Mouse (Mus musculus) olfactory bulb, adult 2 months (tissue): ENCODE results near the gene Neto2.

Experiments used
- CTCF ChIP-seq: fragments of 200-500 bp; IDR thresholded peaks from 2 replicates; pipeline ENCODE4 v1.5.1; 2012; ENCODE audit warnings: low read depth, mild to moderate bottlenecking, low read length, moderate library complexity; ENCODE audit not compliant: insufficient read depth
- POLR2A ChIP-seq: fragments of 200-500 bp; IDR thresholded peaks from 2 replicates; pipeline ENCODE4 v1.6.1; 2012; ENCODE audit warnings: mild to moderate bottlenecking, low read depth, low read length, moderate library complexity; ENCODE audit not compliant: insufficient read depth

GRCm38 (mm10) chr8:85594983-85595382 lies 105.7 kb downstream of the Neto2 start:
- TF ChIP-seq CTCF (no peak), POLR2A (no peak)
